ENCODE assay signal across 9 mouse cellular contexts in the genomic region with DNA sequence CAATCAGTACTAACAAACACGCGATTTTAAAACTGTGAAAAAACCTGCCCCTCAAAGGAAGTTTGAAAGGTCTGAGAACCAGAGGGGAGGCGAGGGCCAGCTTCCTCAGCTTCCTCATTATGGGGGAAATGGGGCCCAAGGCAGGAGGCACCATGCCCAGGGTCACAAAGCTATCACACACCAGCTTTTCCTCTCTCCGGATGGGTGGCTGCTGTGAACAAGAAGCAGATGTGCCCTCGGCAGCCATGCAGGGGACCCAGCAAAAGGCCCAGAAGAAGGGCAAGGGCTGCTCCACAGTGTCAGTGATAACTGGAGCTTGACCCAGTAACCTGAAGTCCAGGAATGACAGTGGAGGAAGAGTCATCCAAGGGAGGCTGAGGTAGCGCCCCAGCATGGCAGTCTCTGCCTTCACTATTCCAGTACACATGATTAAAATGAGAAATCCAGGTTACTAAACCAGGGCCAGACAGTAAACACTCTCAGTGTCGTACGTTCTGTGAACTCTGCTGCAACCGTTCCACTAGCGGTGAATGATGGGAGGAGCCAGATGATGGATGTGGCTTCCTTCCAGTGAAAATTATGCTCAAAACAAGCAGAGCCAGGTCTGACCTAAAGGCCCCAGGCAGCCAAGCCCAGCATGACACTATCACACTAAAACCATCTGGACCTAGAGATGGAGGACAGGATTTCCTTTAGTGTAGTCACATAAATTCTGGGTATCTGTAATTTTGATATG. TPM values are rescaled to one million over a fixed set of nuclear protein-coding genes. Genes with fewer than 3 reads are reported as not detected.
DNase-seq lines count a peak whose midpoint lies in the region; ATAC-seq and TF ChIP-seq lines count a peak whose summit lies in the region.
"Had no signal": no experiment of that assay in that cellular context is flagged by ENCODE, and none has a peak within 500 bp of the region (broad histone marks: within the 10 kb centered on the region; RNA-seq: fewer than 3 reads in every experiment).

No protein-coding gene starts in this region.

- peaks cover 10% of the 10 kb centered on the region; the same call in 1 of the 2 replicates for H3K4me1 ChIP-seq in stomach, embryonic 14.5 days (ENCODE audit: control insufficient read depth, insufficient read depth, low read length)
- H3K4me1 ChIP-seq in stomach, postnatal 0 days (replicated peaks; ENCODE audit: control insufficient read depth, insufficient read depth), result peaks cover 2% of the 10 kb centered on the region; the same call in 1 of the 2 replicates
- H3K4me1 ChIP-seq in kidney, embryonic 14.5 days (ENCODE audit: control insufficient read depth, insufficient read depth, low read length), result peaks cover 27% of the 10 kb centered on the region

- no peak overlapping the region for H3K27ac ChIP-seq in stomach, embryonic 14.5 days (ENCODE audit: low read length)
- no peak overlapping the region; the same call in 1 of the 2 replicates for H3K27ac ChIP-seq in stomach, postnatal 0 days (replicated peaks)
- peak overlapping the region; percentile 65; the same call in 1 of the 2 replicates for H3K27ac ChIP-seq in kidney, embryonic 14.5 days (ENCODE audit: low read depth, low read length)

- no peak for TF ChIP-seq CTCF in stomach, postnatal 0 days (IDR thresholded peaks at IDR 0.05; ENCODE audit: low read depth)

- H3K4me2 ChIP-seq in stomach, embryonic 14.5 days (replicated peaks; ENCODE audit: low read depth, low read length), result no peak overlapping the region
- H3K4me2 ChIP-seq in stomach, postnatal 0 days (replicated peaks; ENCODE audit: low read depth), result no peak overlapping the region
- no peak overlapping the region for H3K4me2 ChIP-seq in kidney, embryonic 14.5 days (replicated peaks; ENCODE audit: low read depth, low read length)

- ATAC-seq in stomach, embryonic 14.5 days (ENCODE audit: insufficient number of reproducible peaks, insufficient read depth, low FRiP score, low read depth), result 0 out of 2 replicates have a peak, but pooled peaks have one; percentile 24
- no peak; the same call in 1 of the 2 replicates for ATAC-seq in stomach, postnatal 0 days (ENCODE audit: low FRiP score, low TSS enrichment)
- ATAC-seq in kidney, embryonic 14.5 days (ENCODE audit: low FRiP score, low TSS enrichment), result peak; percentile 37

- H3K9ac ChIP-seq in stomach, embryonic 14.5 days (replicated peaks; ENCODE audit: low read depth, low read length), result no peak overlapping the region
- H3K9ac ChIP-seq in stomach, postnatal 0 days (ENCODE audit: low read length), result no peak overlapping the region
- no peak overlapping the region for H3K9ac ChIP-seq in kidney, embryonic 14.5 days (ENCODE audit: low read depth, low read length)

- no peak overlapping the region for H3K4me3 ChIP-seq in stomach, embryonic 14.5 days (ENCODE audit: low read depth, low read length)
- no peak overlapping the region for H3K4me3 ChIP-seq in stomach, postnatal 0 days (ENCODE audit: low read depth, low read length)
- no peak overlapping the region for H3K4me3 ChIP-seq in kidney, embryonic 14.5 days (ENCODE audit: low read length)
- H3K4me3 ChIP-seq: myocyte had no signal

- H3K36me3 ChIP-seq in stomach, embryonic 14.5 days (ENCODE audit: control insufficient read depth, insufficient read depth, low read length), result no peaks in the 10 kb centered on the region
- H3K36me3 ChIP-seq in stomach, postnatal 0 days (ENCODE audit: control insufficient read depth, insufficient read depth, low read length), result no peaks in the 10 kb centered on the region
- H3K36me3 ChIP-seq in kidney, embryonic 14.5 days (ENCODE audit: control insufficient read depth, insufficient read depth, low read length), result peaks cover 6% of the 10 kb centered on the region; the same call in 1 of the 2 replicates

- no peaks in the 10 kb centered on the region for H3K9me3 ChIP-seq in stomach, embryonic 14.5 days (ENCODE audit: control insufficient read depth, low read depth, low read length)
- no peaks in the 10 kb centered on the region for H3K9me3 ChIP-seq in stomach, postnatal 0 days (ENCODE audit: control insufficient read depth, low read length)
- H3K9me3 ChIP-seq in kidney, embryonic 14.5 days (ENCODE audit: control insufficient read depth, low read length), result no peaks in the 10 kb centered on the region

- TF ChIP-seq EP300 in stomach, postnatal 0 days (optimal IDR thresholded peaks at IDR 0.05), result no peak

- no peaks in the 10 kb centered on the region for H3K27me3 ChIP-seq in stomach, embryonic 14.5 days (ENCODE audit: control insufficient read depth, insufficient read depth, low read length)
- no peaks in the 10 kb centered on the region for H3K27me3 ChIP-seq in stomach, postnatal 0 days (ENCODE audit: control insufficient read depth, insufficient read depth, low read length)
- no peaks in the 10 kb centered on the region for H3K27me3 ChIP-seq in kidney, embryonic 14.5 days (ENCODE audit: control insufficient read depth, insufficient read depth, low read length)

- WGBS in stomach, embryonic 14.5 days, result 35% methylated on average over 10 of the region's 10 CpGs
- 38% methylated on average over 10 of the region's 10 CpGs for WGBS in stomach, postnatal 0 days
- WGBS in kidney, embryonic 14.5 days, result 29% methylated on average over 10 of the region's 10 CpGs

- peak; percentile 52 for DNase-seq in adrenal gland, postnatal 14 days
- no peak for DNase-seq in adrenal gland, adult 18-20 months (ENCODE audit: low spot score in 2 of 2)
- no peak for DNase-seq in stomach, postnatal 0 days (ENCODE audit: low spot score)
- peak; percentile 63 for DNase-seq in lung, postnatal 36 days
- no peak for DNase-seq in urinary bladder, adult 2 months (ENCODE audit: low spot score)
- DNase-seq in adrenal gland, adult 8-10 months, result no peak

RNA-seq across cellular contexts. Expression of gene Sh2d4b, which starts 31.5 kb away (rescaled TPM):
- total RNA-seq in adrenal gland, postnatal 14 days (2021), result 1.4 and 3.0 TPM in 2 replicates
- 1 to 10 TPM; 1.9 to 2.0 TPM for total RNA-seq in adrenal gland, adult 18-20 months (2021)
- polyA plus RNA-seq in stomach, embryonic 14.5 days (2014; fragmentation: Nextera tagmentation; extraction: Ambion mirVana), result 0.56 and 0.73 TPM in 2 replicates
- polyA plus RNA-seq in stomach, postnatal 0 days (2015; fragmentation: Nextera tagmentation; extraction: Ambion mirVana), result 0.07 and 0.22 TPM in 2 replicates
- polyA plus RNA-seq in kidney, embryonic 14.5 days (2014; fragmentation: Nextera tagmentation; extraction: Ambion mirVana), result 0.57 and 0.65 TPM in 2 replicates
- 0.32 and 0.44 TPM in 2 replicates for polyA plus RNA-seq in urinary bladder, adult 2 months (2012; rRNA removed)
- 1 to 10 TPM; 1.6 to 2.7 (median 2.4) TPM for total RNA-seq in adrenal gland, adult 8-10 months (2022)

RNA-seq across cellular contexts. Expression of gene Tspan14, which starts 42.1 kb away (rescaled TPM):
- 43.8 and 47.6 TPM in 2 replicates for total RNA-seq in adrenal gland, postnatal 14 days (2021)
- total RNA-seq in adrenal gland, adult 18-20 months (2021), result 10 to 100 TPM; 33.7 to 35.0 TPM
- polyA plus RNA-seq in stomach, embryonic 14.5 days (2014; fragmentation: Nextera tagmentation; extraction: Ambion mirVana), result 84.5 and 88.2 TPM in 2 replicates
- 38.1 and 38.8 TPM in 2 replicates for polyA plus RNA-seq in stomach, postnatal 0 days (2015; fragmentation: Nextera tagmentation; extraction: Ambion mirVana)
- polyA plus RNA-seq in kidney, embryonic 14.5 days (2014; fragmentation: Nextera tagmentation; extraction: Ambion mirVana), result 67.4 and 118 TPM in 2 replicates
- 55.9 and 58.9 TPM in 2 replicates for polyA plus RNA-seq in urinary bladder, adult 2 months (2012; rRNA removed)
- 10 to 100 TPM; 31.2 to 34.6 (median 33.0) TPM for total RNA-seq in adrenal gland, adult 8-10 months (2022)

Comparison
In these comparisons a context has a peak if more than half of its experiments do, and no peak if none do; other contexts are left out.
1. DNase-seq: peak in adrenal gland, postnatal 14 days (single experiment) and lung, postnatal 36 days (single experiment); none in adrenal gland, adult 18-20 months (0 of 2), stomach, postnatal 0 days (single experiment), urinary bladder, adult 2 months (single experiment) and adrenal gland, adult 8-10 months (single experiment).